Mouse (Mus musculus) liver, adult 2 months (tissue): ENCODE measurements around the gene Agtpbp1.

ENCODE experiments used
- CTCF ChIP-seq: fragments of 200-500 bp; IDR thresholded peaks from 2 replicates; pipeline ENCODE4 v1.5.1; 2011; ENCODE audit warnings: low read depth, low read length, control low read depth
- POLR2A ChIP-seq: fragments of 200-500 bp; IDR thresholded peaks from 2 replicates; pipeline ENCODE4 v1.6.1; 2011; ENCODE audit warnings: low read length, control low read depth; ENCODE audit not compliant: insufficient read depth; ENCODE audit errors: extremely low read depth

- TF ChIP-seq CTCF: no peak
- TF ChIP-seq POLR2A: no peak
Measured at GRCm38 (mm10) chr13:59499374-59499773, 85.7 kb downstream of the Agtpbp1 start.
